Mouse (Mus musculus): Measurements from ENCODE around the gene Dapk3.
A peak's percentile ranks its signal among the peaks of the same experiment; 100 is the strongest.
"Not testable (repeated sequence)": the region's sequence is repeated elsewhere in the genome, so short reads cannot be mapped to it uniquely, and the experiment has no call there.

Dapk3 gene

DNA sequence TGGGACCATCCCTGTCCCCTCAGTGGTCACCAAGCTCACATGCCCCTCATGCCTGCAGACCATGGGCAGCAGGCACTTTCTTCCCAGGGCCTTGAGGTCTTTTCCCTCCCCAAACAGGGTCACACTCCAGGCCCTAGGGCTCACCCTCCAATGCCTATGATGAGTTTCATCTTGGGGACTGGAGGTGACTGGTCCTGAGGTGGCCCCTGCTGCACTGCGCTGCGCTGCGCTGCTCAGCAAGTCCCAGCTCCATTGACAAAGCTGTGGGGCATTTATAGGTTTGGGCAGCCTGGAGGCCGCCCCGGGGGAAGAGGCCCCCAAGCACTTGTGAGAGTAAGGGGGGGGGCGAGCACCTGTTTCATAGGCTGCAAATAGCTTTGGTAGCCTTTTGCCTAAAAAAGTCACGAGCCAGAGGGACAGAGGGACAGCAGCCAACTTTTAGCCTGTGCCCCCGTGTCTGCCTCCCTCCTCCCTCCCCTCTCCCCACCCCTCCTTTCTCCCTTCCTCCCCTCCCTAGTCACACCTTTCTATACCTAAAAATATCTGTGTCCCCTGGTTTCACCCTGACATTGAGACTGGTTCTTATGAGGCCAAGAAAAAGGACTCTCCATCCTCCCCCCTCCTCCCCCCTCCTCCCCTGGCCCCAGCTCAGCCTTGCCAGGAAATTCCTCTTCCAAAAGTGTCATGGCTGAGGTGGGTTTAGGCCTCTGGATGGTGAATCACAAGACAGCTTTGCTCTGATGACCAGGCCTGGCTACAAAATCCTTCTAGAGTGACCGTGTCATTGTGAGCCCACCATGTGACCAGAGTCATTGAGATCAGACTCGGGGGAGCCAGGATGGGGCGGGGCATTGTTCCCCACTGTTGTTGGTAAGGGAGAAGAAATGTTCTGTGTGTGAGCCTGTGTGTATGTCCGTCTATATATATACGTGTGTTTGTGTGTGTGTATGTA is 19.3 kb downstream of the Dapk3 start, which contains the start of gene Nmrk2:
Nmrk2 (minus strand) TSS at position 245 of the 952 bp plus-strand sequence.
- no peak for DNase-seq (ENCODE audit: low spot score)

DNA sequence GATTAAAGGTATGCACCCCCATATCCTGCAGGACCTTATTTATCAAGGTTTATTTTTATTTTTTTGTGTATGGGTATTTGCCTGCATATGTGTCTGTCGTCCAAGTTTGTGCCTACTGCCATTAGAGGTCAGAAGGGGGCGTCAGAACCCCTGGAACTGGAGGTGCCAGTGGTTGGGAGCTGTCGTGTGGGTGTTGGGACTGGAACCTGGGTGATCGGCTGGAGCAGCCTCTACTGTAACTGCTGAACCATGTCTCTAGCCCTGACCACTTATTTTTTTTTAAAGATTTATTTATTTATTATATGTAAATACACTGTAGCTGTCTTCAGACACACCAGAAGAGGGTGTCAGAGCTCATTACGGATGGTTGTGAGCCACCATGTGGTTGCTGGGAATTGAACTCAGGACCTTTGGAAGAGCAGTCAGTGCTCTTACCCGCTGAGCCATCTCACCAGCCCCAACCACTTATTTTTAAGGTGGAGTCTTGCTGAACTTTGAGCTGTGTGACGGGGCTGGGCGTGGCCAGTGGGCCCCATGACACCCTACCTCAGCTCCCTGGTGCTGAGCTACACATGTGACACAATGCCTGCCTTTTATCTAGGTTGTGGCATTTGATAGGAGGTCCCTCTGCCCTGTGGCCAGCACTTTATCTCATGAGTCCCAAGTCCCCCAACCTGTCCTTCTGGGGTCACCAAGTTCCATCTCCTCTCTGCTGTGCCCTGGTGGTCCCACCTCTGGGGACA is 20.3 kb downstream of the Dapk3 start:
- no peak for DNase-seq (ENCODE audit: low spot score)

DNA sequence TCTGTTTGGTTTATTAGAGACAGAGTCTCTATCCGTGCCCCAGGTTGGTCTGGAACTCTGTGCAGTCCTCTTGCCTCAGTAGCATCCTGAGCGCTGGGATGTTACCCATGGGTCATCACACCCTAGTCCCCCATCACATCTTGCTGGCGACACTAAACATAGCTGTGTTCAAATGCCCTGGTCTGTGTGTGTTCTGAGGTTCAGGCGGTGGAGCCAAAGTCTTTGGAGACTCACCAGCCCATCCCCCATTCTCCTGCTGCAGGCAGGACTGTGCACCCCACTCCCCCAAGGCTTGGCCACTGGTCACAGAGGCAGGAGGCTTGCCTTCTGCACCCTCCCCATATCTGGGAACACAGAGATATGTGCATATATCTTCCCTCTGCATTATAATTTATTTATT is 21.3 kb downstream of the Dapk3 start:
- no peak for DNase-seq (ENCODE audit: low spot score)

DNA sequence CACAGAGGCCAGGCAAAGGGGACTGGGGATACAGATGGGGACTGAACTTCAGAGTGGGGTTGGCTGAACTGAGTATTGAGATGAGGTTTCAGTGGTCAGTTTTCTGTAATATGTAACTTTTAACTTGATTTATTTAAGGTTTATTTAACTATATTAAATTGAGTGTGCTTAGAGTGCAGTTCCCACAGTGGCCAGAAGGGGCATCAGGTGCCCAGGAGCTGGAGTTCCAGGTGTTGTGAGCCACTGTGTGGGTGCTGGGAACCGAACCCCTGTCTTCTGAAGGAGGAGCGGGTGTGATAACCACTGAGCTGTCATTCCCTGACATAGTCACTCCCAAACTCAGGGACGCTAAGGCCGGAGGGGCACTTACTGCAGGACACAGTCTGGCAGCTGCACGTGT is 27.3 kb downstream of the Dapk3 start:
- DNase-seq (ENCODE audit: low spot score): no peak

DNA sequence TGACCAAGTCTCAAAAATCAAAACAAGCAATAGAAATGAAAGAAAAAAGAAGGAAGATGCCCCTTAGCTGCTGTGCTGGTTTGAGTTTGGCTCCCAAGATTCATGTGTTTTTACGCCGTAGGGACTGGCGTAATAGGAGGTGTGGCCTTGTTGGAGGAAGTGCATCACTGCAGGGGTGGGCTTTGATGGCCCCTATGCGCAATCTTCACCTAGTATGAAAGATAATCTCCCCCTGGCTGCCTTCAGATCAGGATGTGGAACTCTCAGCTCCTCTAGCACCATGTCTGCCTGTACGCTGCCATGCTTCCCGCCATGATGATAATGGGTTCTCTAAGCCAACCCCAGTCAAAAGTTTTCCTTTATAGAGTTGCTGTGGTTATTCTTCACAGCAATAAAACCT is 33.5 kb downstream of the Dapk3 start:
- DNase-seq (ENCODE audit: low spot score): no peak

DNA sequence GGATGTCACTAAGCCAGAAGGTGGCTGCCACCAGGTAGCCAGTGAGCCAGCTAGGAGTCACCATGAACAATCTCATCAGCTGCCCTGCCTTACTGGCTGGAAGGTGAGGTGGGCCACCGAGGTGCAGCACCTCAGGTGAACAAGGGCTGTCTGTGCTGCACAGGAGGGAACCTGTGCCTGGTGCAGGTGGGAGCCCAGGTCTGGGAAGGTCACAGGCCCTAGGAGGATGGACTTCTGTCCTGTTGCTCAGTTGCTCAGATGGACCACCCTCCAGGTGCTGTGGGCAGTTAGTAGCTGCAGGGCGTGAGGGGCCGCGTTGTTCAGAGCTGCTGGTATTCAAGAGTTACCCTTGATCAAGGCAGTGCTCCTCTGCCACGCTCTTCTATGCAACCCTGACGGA is 34.0 kb downstream of the Dapk3 start:
- no peak for DNase-seq (ENCODE audit: low spot score)

DNA sequence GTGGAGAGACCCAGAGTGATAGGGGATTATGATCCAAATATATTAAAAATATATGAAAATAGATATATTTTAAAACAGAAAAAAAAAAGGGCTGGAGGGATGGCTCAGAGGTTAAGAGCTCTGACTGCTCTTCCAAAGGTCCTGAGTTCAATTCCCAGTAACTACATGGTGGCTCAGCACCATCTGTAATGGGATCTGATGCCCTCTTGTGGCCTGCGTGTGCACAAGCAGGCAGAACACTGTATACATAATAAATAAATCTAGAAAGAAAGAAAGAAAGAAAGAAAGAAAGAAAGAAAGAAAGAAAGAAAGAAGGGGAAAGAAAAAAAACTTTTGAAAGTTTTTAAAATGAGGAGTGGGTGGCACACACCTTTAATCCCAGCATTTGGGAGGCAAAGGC is 34.5 kb downstream of the Dapk3 start:
- DNase-seq (ENCODE audit: low spot score): not testable (repeated sequence)

DNA sequence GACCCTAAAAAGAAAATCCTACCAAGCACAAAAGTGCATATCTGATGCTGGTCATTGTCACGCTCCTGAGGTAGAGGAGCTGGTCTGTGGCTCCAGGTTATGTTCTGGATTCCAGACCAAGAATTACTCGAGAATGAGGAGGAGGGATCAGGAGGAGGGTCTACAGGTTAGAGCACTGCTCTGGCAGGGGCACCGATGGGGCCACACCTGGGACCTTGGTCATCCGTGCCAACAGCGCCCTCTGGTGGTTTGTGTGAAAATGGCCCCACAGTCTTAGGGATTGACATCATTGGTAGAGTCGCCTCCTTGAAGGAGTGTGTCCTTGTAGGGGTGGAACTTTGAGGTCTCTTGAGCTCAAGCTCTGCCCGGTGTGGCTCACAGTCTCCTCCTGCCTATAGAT is 35.2 kb downstream of the Dapk3 start:
- peak; percentile 56 for DNase-seq (ENCODE audit: low spot score)

DNA sequence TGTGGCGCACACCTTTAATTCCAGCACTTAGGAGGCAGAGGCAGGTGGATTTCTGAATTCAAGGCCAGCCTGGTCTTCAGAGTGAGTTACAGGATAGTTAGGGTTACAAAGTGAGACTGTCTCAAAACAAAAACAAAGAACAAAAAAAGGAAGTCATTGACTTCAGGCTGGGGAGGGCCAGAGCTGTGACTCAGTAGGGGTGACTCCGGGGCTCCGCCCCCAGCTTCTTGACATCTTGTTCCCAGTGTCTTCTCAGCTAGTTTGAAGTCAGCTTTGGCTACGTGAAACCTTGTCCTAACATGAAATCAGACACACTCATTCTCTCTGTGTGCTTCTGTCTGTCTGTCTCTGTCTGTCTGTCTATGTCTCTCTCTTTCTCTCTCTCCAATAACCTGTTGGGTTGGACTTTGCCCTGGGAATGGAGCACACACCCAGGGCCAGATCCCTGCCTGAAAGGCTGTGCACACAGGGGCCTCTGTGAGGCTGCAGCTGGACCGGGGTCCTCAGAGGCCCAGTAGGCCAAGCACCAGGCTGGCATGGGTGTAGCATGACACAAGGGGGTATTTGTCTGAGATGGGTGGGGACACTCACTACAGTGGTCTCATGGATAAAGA is 38.7 kb downstream of the Dapk3 start:
- no peak for DNase-seq (ENCODE audit: low spot score)

DNA sequence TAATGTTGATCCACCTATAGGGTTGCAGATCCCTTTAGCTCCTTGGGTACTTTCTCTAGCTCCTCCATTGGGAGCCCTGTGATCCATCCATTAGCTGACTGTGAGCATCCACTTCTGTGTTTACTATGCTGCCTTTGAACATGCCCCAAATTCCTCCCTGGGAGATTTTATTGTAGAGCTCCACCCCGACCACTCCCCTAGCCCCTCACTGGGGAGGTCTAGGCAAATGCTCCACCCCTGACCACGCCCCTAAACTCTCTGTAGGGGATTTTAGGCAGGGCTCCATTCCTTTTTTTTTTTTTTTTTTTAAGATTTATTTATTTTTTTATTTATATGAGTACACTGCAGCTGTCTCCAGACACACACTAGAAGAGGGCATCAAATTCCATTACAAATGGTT is 40.9 kb downstream of the Dapk3 start:
- not testable (repeated sequence) for DNase-seq (ENCODE audit: low spot score)

DNA sequence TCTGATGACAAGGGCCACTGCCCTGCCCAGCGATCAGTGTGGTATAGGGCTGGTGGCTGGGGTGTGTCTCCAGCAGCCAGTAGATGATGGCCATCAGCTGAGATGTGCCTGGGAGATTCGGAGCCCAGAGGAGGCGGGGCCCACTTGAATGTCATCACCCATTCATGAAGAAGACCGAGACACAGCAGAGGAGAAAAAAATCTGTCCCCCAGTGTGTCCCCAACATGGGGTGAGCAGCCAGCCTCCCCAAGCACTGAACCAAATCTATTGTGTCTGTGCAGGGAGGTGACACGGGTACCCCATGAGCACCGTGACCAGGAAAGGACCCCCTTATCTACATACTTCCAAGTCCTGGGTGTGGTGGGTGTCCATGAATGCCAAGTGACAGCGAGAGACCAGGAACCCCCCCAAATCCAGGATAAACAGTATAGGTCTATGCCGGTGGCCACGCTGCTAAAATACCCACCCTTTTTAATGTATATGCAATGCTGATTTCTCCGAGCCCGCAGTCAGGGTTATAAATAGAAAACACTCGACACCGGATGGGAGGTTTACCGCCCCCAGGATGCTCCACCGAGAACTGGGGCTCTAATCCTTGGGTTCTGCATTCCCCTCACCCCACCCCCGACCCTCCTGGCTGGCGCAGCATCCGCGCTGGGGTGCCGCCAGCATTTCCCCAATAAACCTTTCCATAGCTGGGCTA is 47.1 kb downstream of the Dapk3 start:
- no peak for DNase-seq (ENCODE audit: low spot score)

DNA sequence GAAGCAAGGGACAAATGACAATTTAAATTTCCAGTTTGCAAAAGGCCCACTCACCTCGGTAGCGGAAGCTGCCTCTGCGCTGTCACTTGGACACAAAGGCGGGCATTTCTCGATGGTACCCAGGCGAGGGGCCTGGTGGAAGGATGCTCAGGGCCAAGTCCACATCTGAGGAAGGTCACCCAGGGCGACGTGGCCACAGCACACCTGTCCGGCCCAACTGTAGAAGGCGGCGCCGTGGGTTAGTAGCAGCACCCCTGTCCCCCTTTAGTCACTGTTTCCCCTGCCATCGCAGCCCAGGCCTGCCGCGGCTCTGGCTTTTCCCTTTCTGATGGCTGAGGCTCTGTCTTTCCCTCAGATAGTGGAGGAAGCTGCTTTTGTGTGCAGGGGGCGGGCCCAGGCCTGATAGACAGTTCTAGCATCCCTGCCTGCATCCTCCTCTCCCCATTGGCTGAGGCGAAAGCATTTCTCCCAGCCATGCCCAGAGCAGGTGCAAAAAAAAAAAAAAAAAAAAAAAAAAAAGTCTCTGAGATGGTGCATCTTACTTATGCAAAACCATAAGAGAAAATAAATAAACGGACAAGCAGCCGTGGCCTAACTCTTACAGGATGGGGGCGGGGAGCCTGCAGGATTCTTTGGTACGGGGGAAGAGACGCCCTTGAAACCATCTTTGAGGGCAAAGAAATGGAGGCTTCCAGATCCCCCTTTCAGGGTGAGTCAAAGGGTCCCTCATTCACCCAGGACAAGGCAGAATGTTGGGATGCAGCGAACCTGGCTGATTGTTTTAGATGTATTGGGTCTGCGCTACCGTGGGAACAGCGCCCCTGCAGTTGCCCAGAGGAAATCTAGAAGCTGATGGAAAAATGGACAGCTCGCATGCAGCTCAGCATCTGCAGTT is 47.9 kb downstream of the Dapk3 start, which contains the start of gene Atcay:
Atcay (minus strand) TSS at position 396 of the 895 bp plus-strand sequence.
- DNase-seq (ENCODE audit: low spot score): no peak

DNA sequence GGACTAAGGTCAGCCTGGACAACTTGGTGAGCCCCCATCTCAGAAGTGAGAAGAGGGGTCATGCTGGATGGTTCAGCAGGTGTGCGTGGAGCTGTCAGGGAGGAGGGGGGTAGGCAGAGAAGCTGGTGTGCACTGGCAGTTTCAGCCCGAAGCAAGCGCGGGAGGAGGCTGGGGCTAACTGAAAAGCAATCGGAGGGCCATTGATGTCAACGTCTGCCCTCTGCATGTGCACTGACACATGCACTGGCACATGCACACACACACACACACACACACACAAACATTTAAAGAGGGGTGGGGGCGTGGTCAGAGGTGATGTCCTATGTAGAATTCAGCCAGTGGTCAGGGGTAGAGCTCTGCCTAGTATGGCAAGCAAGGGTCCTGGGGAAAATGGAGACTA is 48.6 kb downstream of the Dapk3 start:
- DNase-seq (ENCODE audit: low spot score): no peak

DNA sequence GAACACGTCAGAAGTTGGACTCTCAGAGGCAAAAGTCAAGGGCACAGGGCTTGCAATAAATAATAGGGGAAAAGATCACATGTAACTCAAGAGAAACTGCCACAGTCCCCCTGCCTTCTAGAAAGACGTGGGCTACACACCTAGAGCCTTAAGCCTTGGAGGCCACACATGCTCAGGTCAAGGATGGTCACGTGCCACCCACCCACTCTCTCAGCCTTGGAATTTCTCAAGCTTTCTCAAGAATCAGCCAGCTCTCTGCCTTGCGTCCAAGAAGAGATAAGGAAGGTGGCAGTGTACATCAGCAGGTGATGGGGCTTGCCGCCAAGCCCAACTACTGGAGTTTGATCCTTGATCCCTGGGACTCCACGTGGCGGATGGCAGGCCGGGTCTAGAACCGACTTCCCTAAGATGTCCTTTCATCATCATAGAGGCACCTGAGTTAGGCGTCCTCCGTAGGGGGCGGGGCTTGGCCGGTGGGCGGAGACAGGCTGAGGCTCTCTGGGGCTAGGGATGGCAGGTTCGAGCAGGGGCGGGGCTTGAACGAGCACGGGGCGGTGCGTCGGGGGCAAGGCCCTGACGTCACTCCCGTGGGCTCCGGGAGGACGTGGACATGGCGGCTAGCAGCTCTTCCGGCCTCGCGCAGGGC is 49.9 kb downstream of the Dapk3 start, which contains the start of gene Zfr2:
Zfr2 (plus strand) TSS at position 576 of the 646 bp plus-strand sequence.
- peak; percentile 77 for DNase-seq (ENCODE audit: low spot score)

DNA sequence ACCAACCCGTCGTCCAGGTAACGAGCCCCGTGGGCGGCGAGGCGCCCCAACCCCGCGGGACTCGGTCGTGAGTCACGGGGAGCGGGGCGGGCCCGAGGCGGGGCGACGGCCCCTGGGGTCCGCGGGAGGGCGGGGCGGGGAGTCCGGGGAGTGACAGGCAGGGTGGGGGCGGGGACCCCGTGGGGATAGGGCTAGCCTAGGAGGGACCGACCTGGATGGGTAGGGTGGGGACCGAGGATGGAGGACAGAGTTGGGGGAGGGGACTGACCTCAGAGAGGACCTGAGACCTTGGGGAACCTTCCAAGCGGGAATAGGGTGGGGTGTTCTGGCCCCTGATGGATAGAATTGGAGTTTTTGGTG is 50.4 kb downstream of the Dapk3 start:
- no peak for DNase-seq (ENCODE audit: low spot score)

DNA sequence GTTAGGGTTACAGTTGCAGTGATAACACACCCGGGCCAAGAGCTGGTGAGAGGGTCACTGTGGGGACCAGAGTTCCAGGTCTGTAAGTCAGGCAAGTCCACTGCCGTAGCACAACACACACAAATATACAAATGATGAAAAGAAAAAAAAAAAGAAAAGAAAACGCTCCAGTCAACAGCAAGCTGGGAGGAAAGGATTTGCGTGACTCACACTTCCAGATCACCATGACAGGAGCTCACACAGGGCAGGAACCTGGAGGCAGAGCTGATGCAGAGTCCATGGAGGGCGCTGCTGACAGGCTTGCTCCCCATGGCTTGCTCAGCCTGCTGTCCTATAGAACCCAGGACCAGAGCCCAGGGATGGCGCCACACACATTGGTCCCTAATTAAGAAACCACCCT is 51.4 kb downstream of the Dapk3 start:
- DNase-seq (ENCODE audit: low spot score): no peak

DNA sequence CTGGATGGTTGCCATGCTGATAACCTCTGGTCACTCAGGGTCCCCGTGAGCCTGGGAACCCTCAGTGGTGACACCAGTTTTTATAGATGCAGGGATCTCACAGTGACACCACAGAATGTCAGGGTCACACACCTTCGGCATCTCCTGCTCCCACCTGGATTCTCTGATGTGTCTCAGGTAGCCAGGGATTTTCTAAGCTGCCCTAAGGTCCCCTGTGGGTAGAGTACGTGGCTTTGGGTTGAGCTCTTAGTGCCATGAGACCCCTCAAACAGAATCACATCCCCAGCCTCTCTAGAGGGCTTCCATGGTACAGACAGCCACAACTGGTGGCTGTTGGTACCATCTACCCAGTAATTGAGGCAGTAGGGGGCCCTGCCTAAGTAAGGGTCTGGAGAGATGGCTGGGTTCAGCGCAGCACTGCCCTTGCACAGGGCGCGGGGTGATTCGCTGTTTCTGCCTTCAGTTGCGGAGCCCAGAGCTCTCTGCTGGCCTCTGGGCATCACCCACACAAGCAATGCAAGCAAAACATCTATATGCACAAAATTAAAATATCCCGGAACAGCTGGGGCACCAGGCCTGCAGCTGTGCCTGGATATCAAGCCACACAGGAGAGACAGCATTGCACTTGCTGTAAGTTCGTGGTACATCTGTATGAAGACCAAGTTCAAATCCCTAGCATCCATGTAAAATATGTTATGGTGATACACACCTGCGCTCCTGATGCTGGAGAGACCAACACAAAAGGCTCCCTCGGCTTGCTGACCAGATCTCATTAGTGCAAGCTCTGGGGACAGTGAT is 53.9 kb downstream of the Dapk3 start:
- DNase-seq (ENCODE audit: low spot score): no peak

DNA sequence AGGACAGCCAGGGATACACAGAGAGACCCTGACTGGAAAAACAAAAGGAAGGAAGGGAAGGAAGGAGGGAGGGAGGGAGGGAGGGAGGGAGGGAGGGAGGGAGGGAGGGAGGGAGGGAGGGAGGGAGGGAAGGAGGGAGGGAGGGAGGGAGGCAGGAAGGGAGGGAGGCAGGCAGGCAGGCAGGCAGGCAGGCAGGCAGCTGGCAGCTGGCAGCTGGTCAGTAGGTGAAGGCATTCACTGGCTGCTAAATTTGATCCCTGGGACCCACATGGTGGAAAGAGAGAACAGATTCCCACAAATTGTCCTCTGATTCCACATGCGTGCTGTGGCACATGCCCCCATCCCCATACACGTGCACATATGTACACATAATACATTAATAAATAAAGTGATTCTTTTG is 55.8 kb downstream of the Dapk3 start:
- DNase-seq (ENCODE audit: low spot score): no peak

DNA sequence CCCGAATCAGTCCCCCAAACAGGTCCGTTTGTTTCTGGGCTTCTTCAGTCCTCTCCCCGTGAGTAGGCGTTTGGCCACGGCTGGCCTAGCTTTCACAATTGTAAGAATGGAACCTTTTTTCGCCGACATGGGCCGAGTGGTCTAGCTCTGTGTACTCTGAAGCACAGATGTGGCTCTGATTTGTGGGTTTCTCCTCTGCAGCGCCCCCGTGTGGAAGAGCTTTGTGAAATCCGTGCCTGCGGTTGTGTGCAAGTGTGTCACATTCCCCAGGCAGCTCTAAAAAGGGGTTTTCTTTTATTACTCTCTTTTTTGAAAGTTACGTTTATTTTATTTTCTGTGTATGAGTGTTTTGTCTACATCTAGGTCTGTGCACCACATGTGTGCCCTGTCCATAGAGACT is 58.1 kb downstream of the Dapk3 start:
- no peak for DNase-seq (ENCODE audit: low spot score)

DNA sequence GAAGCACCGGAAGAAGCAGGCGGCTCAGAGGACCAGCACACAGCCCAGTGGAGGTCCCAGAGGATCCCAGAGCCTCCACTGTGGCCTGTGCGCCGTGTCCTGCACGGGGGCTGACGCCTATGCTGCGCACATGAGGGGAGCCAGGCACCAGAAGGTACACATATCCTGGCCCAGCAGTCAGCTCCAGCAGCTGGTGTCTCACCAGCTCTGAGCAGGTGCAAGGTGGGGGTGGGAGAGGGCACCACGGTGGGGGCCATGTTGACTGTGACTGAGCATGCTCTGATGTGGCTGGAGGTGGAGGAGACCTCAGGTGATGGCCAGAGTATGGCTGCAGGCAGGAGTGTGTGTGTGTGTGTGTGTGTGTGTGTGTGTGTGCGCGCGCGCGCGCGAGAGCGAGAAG is 59.2 kb downstream of the Dapk3 start:
- DNase-seq (ENCODE audit: low spot score): no peak
